Mouse (Mus musculus): ENCODE measurements around the gene Mettl7a3.
"Not testable (repeated sequence)": the region's sequence is repeated elsewhere in the genome, so short reads cannot be mapped to it uniquely, and the experiment has no call there.

Mettl7a3 gene

DNA sequence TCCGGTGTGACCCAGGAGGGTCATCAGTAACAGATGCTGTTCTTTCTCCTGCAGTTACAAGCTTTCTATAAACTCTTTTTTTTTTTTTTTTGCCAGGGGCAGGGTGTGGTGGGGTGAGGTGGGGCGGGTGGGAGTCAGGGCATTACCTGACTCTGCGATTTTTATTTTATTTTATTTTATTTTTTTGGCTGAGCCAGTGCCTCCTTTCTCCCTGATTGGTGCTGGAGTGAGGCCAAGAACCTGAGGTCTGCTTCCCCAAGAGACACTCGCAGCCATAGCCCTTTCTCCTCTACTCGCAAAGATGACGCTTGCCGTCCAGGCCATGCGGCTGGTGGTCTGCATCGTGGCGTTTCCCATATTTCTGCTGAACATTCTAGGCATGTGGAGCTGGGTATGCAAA, at the start of gene Mettl7a3:
TSS of gene Mettl7a3 (plus strand) at position 301 of the 400 bp plus-strand sequence.
- DNase-seq (ENCODE audit: low spot score): no peak

DNA sequence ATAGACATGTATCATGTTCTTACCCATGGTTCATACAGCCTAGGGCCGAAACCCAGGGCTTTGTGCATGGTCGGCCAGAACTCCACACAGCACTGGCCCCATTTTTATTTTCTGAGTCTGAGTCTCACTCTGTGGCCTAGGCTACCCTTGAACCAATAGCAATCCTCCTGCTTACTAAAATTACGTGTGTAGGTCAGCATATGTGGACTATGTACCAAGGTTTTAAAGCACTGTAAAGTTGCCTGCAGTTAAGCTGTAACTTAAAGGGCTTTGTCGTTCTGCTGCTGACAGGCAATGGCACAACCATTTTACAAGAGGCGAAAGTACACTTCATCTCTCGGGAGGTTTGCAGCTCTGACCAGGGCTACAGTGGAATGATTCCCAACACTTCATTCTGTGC, 45.7 kb upstream of the Mettl7a3 start:
- no peak for DNase-seq (ENCODE audit: low spot score)

DNA sequence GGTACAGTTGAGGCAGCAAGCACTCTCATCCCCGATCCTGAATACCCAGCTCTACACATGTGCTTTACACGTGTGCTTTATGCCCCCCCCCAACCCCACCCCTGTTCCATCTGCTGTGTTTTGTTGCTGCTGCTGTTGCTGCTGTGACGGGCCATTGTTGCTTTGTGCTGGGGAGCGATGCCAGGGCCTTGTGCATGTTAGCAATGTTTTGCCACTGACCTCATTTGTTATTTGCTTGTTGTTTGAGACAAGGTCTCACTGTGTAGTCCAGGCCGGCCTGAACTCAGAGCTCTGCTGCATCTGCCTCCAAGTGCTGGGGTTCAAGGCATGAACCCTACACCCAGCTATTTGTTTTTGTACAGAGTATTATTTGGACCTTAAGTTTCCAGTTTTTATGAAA, 43.9 kb upstream of the Mettl7a3 start:
- DNase-seq (ENCODE audit: low spot score): no peak

DNA sequence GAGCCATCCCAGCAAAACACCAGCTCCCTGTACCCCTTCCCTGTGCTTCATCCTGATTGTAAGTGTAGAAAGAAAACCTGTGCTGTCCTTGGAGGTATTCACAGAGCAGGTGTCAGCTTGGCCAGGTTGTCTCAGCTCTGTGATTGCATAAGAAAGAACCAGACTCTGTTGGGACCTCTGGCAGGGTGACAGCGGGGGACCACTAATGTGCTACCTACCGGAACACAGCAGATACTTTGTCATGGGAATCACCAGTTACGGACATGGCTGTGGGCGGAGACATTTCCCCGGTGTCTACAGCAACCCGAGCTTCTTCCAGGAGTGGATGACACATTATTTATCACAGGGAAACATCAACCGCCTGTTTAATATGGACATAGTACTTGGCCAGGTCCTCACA, 42.4 kb upstream of the Mettl7a3 start:
- DNase-seq (ENCODE audit: low spot score): no peak

DNA sequence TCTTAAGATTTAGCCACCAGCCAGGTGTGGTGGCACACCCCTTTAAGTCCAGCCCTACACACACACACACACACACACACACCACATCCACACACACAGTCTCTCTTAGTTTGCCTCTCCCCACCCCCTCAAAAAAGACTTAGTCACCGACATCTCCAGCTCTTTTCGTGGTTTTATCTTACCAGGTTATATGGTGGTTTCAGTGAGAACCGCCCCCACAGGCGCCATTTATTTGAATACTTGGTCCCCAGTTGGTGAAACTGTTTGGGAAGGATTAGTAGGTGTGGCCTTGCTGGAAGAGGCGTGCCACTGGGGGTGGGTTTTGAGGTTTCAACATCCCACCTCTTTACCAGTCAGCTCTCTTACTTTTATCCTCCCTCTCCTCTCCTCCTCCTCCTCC, 36.9 kb upstream of the Mettl7a3 start:
- DNase-seq (ENCODE audit: low spot score): no peak

DNA sequence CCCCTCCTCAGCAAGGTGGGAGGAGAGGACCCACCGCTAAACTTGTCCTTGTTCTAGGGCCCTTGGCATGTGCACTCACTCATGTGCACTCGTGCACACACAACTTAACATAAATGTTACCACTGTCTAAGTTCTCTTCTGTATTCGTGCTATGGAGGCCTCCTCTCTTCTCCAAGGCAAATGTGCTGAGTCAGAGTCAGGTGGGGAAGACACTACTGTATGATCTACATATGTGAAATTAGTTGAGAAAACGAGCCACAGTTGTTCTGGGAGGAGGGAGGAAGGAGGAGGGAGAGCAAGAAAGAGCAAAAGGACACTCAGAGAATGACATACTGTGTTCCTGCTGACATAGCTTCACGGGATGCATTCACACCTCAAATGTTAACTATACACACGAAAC, 34.2 kb upstream of the Mettl7a3 start:
- DNase-seq (ENCODE audit: low spot score): no peak

DNA sequence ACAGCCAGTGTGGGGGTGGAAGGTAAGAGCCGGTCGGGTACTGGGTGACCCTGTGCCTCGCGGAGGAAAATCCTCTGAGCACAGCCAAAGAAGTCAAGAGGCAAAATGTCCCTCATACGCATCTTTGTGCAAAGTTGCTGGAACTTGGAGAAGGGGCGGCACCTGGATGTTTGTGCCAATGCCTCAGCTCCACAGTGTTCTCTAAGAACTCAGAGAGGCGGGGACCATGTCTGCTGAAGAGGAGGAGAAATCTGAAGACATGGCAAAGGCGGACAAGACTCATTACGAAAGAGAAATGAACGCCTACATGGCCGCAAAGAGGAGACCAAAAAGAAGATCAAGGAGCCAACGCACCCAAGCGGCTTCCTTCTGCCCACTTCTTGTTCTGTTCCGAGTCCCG, 33.2 kb upstream of the Mettl7a3 start:
- DNase-seq (ENCODE audit: low spot score): no peak

DNA sequence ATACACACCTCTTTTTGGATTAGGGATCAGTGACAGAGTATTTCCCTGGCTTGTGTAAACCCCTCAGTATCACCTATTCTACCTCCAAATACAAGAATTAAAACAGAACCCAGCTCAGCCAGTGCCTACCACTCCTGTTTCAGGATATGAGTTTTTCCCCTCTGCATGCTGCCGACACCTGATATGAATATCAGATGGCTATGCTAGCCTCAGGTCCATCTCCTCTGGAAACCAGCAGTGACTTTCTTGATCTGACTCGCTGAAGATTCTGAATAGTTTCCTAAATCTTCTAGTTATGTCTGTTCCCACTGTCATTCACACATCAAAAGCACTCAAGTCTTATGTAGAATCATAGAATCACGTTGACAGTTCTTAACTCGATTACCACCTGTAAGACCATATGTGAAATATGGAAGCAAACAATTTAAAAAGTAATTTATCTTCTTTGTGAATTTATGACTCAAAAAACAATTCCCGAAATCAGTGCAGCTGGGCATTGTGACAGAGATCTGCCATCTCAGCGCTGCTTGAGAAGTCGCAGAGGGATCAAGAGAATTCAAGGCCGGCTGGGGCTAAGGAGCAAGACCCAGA, 31.2 kb upstream of the Mettl7a3 start:
- DNase-seq (ENCODE audit: low spot score): no peak

DNA sequence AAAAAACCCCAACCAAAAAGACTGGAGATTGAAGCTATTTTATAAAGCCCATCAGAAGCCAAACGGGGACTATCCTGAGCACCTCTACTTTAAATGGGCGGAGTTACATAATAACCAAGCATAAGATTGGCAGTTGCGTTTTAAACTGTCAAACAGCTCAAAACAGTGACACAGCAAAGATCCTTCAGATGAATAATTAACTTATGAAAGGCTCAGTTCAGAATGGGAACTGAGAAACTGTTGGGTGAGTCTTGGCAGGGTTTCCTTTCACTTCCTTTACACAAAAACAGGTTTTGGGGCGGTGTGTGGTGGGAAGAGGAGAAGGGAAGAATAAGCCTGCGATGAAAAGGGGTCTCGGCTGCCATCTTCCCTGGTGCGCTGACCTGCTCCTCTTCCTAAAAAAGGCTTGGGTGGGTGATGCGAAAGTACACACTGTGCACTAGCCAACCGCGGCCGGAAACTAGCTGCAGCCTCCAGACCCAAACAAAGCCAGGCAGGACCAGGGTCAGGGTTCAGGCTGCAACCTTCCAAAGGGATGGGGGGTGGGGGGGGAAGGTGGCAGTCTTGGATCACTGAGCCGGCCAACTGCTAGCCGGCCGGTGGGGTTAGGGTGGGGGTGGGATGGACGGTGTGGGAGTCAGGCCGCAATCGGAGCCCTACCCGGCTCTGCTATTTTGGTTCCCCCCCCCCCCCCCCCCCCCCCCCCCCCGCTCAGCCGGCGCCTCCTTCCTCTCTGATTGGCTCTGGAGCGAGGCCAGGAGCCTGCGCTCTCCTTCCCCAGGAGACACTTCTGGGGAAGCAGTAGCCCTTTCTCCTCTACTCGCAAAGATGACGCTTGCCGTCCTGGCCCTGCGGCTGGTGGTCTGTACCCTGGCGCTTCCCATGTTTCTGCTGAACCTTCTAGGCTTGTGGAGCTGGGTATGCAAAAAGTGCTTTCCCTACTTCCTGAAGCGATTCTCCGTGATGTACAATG, 30.4 kb upstream of the Mettl7a3 start, which contains the start of gene Mettl7a1:
TSS of gene Mettl7a1 (plus strand) at position 122 of the 973 bp plus-strand sequence.
- peak; percentile 88 for DNase-seq (ENCODE audit: low spot score)

DNA sequence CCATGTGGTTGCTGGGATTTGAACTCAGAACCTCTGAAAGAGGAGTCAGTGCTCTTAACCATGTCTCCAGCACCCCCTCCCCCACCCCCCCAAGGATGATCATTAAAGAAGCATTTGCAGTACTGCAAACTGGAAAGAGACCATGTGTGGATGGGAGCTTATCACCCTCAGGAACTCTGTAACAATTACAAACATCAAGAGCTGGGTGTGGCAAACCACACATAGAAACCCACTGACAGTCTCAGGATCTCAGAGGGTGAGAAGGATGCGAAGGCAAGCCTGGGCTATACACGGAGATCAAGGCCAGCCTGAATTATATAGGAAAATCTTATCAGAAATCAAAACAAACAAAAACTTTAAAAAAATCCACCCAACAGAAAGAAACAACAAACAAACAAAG, 28.5 kb upstream of the Mettl7a3 start:
- DNase-seq (ENCODE audit: low spot score): no peak

DNA sequence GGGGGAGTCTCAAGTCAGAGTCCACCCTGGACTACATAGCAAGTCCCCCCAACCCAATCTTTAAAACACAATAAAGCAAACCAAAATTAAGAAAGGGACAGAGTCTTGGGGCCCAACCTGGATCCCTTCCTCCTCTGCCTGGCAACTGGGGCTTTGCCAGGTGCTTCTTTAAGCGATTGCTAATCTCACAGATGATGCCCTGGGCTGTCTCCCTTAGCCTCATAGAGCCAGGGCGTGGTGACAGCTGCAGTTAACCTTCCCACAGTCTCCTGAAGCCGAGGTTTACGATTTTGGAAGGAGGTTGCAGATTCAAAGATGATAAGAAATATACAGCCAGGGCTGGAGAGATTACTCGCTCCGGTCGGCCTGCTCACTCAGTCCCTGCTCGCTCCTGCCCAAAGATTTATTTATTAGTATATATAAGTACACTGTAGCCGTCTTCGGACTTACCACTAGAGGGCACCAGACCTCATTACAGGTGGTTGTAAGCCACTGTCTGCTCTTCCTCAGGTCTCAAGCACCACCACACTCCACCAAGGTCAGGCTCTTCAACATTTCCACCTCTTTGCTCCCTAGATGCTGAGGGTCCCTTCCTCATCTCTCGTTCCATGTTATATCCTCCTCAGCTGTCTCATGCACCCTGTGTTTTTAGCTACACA, 27.2 kb upstream of the Mettl7a3 start:
- DNase-seq (ENCODE audit: low spot score): not testable (repeated sequence)

DNA sequence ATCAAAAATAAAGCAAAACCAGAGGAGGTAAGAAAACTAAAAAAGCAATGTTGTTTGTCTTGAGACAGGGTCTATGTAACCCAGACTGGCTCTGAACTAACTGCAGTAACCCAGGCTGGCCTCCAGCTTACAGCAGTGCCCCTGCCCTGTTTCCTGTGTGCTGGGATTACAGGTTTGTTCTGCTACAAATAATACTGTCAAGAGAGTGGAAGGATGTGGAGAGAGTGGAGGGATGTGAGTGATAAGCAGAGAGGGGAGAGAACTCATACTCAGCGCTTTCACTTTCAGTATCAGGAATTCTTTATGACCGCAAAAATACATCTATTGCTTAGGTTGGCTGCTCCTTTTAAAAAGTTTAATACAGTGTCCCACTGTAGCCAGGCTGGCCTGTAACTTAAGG, 22.4 kb upstream of the Mettl7a3 start:
- no peak for DNase-seq (ENCODE audit: low spot score)

DNA sequence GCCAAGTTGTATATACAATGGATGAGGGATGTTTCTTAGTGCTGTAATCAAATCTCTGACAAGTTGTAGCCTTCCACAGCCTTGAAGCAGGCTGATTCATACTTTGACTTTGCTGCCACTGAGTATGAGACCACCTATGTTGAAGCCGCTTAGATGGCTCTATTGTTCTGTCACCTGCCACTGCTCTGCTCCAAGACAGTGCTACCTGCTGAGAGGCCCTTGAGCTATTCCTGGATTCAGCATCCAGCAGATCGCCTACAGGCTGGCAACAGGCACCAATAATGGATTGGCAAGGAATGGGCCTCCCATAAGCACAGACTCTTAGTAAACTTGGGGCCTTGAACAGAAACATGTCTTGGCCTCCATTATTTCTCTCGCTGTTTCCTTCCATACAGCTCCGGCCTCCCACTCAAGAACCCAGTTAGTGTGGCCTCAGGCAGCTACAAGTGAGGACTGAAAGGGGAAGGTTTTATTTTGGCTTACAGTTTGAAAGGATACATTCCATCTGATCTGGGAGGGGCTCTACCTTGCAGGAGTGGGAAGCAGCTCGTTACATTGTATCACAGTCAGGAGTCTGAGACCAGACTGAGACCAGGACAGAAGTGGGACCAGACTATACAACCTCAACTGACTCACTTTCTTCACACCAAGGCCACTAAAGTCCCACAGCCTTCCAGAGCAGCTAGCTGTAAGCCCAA, 20.1 kb upstream of the Mettl7a3 start:
- no peak for DNase-seq (ENCODE audit: low spot score)

DNA sequence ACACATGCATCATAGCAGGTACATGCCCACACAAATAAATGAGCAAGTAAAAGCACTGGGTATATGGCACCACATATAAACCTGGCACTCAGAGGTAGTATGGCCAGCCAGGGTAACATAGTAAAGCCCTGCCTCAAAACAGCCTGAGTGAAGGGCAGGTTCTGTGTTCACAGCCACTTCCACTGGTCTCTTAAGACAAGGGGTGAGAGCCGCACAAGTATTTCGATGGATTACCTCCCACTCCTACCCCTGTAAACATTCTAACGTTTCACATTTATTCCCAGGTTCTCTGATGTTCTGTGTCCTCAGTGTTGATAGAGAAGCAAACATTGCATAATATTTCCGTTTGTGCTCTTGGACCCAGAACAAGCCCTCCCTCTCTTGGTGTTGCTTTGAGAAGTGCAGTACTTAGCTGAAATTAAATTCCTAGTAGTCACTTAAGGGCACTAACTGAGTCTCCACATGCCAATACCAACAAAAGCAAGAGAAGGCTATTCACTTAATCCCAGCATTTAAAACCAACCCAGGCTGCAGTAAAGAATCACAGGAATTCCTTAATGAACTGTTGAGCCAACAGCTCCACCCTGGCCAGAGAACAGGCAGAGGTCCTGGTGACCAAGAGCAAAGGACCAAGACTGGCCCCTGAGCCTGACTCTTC, 16.6 kb upstream of the Mettl7a3 start:
- peak; percentile 36 for DNase-seq (ENCODE audit: low spot score)

DNA sequence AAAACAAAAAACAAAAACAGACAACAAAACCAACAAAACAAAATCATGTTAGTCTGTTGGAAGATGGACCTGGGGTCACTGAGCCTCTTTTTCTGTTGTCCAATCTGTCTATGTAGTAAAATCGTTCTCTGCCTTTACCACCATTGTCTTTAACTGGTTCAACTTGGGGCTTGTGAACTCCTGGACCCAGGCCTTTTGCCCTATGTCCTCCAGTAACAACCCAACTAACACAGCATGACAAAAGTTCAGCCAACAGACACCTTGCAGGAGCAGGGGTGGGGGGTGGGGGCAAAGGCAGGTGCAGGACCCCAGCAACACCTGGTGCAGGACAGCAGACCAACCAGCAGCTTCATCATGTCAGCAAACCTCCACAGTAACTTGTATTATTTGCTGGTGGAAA, 14.8 kb upstream of the Mettl7a3 start:
- no peak for DNase-seq (ENCODE audit: low spot score)

DNA sequence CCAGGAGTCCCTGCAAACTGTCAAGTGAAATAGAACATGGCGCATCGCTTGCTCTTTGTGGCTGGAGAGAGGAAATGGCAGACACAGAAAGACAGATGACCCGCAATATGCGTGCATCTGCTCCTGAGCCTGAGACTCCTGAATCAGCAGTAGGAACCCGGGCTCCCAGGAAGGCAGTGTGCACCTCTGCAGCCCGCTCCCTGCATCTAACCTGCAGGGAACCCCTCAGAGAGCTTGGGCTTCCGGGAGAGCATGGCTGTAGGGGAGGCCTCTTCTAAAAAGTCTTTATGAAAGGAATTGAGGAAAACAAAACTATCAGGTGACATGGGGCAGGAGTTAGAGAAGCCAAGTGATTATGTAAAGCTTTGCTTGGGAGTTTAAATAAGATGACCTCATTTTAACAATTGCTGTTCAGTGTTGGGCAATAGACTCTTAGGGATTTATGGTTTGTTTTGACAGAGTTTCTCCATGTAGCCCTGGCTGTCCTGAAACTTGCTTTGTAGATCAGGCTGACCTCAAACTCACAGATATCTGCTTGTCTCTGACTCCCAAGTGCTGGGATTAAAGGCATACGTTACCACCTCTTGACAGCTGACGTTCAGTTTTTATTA, 14.3 kb upstream of the Mettl7a3 start:
- DNase-seq (ENCODE audit: low spot score): peak; percentile 47

DNA sequence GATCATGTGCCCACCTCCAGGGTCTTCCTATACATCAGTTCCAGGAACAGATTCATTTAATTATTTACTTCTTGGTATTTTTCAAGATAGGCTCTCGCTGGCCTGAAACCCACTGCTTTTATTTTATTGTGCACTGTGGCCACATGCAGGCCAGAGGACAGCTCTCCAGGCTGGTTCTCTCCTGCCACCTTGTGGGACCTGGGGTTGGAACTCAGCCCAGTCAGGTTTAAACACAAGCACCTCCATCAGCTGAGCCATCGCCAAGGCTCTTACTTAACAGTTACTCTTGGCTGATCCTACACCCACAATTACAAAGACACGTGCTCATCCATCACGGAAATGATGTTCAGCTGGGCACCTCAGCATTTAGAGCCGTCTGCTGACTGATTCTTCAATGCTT, 13.6 kb upstream of the Mettl7a3 start:
- DNase-seq (ENCODE audit: low spot score): peak; percentile 51

DNA sequence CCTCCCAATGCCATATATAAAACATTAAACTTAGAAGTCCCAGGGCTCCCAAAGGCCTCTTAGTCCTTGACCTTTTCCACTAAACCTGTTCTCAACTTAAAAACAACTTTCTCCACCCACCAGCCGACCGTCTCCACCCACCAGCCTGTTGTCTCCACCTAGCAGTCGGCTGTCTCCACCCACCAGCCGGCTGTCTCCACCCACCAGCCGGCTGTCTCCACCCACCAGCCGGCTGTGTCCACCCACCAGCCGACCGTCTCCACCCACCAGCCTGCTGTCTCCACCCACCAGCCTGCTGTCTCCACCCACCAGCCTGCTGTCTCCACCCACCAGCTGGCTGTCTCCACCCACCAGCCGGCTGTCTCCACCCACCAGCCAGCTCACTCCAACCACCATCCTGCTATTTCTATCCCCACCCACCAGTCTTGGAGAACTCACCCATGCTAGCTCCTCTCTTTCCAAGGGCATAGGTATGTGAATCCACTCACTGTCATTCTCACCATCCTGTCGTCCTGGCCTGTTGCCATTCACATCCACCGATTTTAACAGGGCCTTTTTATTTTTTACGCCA, 10.6 kb upstream of the Mettl7a3 start:
- no peak for DNase-seq (ENCODE audit: low spot score)

DNA sequence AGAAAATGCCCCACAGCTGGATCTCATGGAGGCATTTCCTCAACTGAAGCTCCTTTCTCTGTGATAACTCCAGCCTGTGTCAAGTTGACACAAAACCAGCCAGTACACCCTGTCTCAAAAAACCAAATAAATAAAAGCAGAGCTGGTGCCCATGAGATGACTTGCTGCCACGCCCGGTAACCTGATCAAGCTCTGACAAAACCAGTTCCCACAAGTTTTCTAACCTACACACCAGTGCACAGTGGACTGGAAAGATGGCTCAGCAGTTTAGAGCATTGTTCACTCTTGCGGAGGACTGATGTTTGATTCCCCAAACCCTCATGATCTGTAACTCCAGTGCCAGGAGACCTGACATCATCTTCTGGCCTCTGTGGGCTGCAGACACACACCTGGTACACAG, 9.5 kb upstream of the Mettl7a3 start:
- DNase-seq (ENCODE audit: low spot score): no peak

DNA sequence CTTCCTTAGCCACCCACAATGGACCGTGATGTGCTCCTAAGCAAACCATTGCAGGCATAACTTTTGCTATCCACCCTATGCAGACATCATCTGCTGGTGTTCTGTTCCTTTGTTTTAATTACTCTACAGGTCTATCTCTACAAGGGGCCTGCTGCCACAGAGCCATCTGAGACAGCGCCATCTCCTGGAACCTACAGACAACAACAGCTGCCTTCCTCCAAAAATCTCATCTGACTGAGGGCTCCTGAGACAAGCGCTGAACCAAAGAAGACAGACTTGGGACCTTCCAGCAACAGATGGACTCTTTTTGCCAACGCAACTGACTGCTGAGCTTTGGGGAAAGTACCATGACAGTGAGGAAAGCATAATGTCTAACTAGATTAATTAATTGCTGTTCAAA, 6.6 kb upstream of the Mettl7a3 start:
- DNase-seq (ENCODE audit: low spot score): not testable (repeated sequence)

DNA sequence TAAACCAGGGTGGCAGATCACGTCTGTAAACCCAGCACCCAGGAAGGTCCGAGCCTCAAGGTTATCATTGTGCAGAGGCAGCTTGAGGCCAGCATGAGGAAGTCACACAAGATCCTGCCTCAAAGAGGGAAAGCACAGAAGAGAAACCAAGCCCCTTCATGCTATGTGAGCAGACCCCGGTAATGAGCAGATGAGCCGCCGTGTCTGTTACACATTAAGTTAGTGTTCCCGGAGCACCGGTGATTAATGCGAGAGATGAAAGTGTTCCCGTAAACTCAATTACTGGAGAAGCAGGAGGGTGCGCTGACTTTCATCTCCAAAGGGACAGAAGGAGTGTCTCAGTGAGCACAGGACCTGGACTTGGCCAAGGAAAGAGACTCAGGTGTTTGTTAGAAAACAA, 5.4 kb upstream of the Mettl7a3 start:
- DNase-seq (ENCODE audit: low spot score): not testable (repeated sequence)
